Mouse (Mus musculus): ENCODE measurements around the gene Spns3. TPM values are rescaled to one million over a fixed set of nuclear protein-coding genes. Genes with fewer than 3 reads are reported as not detected.

The Spns3 gene
- polyA plus RNA-seq, 1 experiment: not detected

DNA sequence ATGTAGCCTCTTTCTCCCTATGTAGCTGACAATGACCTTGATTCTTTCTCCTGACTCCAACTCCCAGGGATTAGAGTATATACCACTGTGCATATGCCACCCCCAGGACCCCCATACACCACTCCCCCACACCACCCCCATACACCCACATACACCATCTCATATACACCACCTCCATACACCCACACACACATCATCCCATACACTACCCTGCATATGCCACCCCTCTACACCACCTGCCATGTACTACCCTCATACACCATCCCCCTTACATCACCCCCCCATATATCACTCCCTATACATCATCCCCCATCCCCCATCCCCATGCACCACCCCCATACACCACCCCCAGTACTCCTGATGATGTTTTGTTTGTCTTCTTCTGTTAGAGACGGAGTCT, 7.7 kb downstream of the Spns3 start:
- WGBS: 91% methylated on average over 1 of the region's 1 CpGs
- Histone ChIP-seq H3K4me3 (ENCODE audit: insufficient read depth, low read depth, low read length) (no peak overlapping the region), H3K27ac (ENCODE audit: insufficient read depth, low read depth, low read length) (no peak overlapping the region), H3K4me1 (ENCODE audit: control insufficient read depth, insufficient read depth, low read length) (0 out of 2 replicates have a peak, but pooled peaks cover 4% of the 10 kb centered on the region)
- TF ChIP-seq CTCF (IDR thresholded peaks at IDR 0.05; ENCODE audit: insufficient read depth, low read depth, low read length) (no peak), POLR2A (IDR thresholded peaks at IDR 0.05; ENCODE audit: insufficient read depth, low read depth, low read length) (no peak)

DNA sequence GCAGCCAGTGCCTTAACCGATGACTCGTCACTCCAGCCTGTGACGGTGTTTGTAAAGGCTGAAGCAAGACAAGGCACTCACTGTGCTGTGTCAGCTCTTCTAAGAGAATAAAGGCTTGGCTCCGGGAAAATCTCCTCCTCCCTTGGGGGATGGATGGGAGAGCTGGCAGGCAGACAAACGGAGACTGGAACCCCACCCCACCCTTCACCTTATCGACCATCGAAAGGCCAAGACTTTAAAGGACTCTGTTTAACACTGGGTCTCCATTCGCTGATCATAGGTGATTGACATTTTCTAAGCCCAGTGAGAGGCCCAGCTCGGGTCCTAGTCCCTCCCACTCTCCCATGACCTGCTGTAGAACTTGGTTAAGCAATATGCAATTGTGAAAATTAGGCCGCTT, 8.4 kb downstream of the Spns3 start:
- WGBS: 68% methylated on average over 10 of the region's 10 CpGs
- H3K4me1 ChIP-seq (ENCODE audit: control insufficient read depth, insufficient read depth, low read length): 0 out of 2 replicates have a peak, but pooled peaks cover 4% of the 10 kb centered on the region
- TF ChIP-seq CTCF (IDR thresholded peaks at IDR 0.05; ENCODE audit: insufficient read depth, low read depth, low read length): no peak
- TF ChIP-seq POLR2A (IDR thresholded peaks at IDR 0.05; ENCODE audit: insufficient read depth, low read depth, low read length): no peak
- H3K27ac ChIP-seq (ENCODE audit: insufficient read depth, low read depth, low read length): no peak overlapping the region
- H3K4me3 ChIP-seq (ENCODE audit: insufficient read depth, low read depth, low read length): no peak overlapping the region

- Histone ChIP-seq H3K27ac (ENCODE audit: insufficient read depth, low read depth, low read length) (no peak overlapping the region), H3K4me3 (ENCODE audit: insufficient read depth, low read depth, low read length) (no peak overlapping the region), H3K4me1 (ENCODE audit: control insufficient read depth, insufficient read depth, low read length) (0 out of 2 replicates have a peak, but pooled peaks cover 4% of the 10 kb centered on the region)
- TF ChIP-seq POLR2A (IDR thresholded peaks at IDR 0.05; ENCODE audit: insufficient read depth, low read depth, low read length) (no peak), CTCF (IDR thresholded peaks at IDR 0.05; ENCODE audit: insufficient read depth, low read depth, low read length) (no peak)
- WGBS: 72% methylated on average over 6 of the region's 6 CpGs
Measured at GRCm38 (mm10) chr11:72540437-72540836, 9.9 kb downstream of the Spns3 start.

DNA sequence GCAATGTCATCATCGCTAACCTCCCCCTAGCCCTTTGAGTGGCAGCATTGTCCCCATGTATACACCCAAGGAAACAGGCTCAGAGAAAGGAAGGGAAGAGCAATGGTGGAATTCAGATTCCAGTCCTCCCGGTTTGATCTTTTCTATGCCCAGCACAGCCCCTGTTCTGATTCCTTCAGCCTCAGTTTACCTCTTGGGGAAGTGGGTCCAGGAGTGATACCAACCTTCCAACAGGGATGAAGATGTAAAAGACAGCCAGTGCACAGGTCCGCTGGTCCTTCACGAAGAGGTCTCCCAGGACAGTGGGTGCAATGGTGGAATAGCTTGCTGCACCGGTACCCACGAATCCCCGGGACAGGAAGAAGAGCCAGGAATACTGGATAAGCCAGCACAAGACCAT, 11.5 kb downstream of the Spns3 start:
- H3K4me1 ChIP-seq (ENCODE audit: control insufficient read depth, insufficient read depth, low read length): 0 out of 2 replicates have a peak, but pooled peaks cover 4% of the 10 kb centered on the region
- no peak overlapping the region for H3K4me3 ChIP-seq (ENCODE audit: insufficient read depth, low read depth, low read length)
- TF ChIP-seq CTCF (IDR thresholded peaks at IDR 0.05; ENCODE audit: insufficient read depth, low read depth, low read length) (no peak), POLR2A (IDR thresholded peaks at IDR 0.05; ENCODE audit: insufficient read depth, low read depth, low read length) (no peak)
- WGBS: 95% methylated on average over 7 of the region's 7 CpGs
- H3K27ac ChIP-seq (ENCODE audit: insufficient read depth, low read depth, low read length): no peak overlapping the region

GRCm38 (mm10) chr11:72538037-72538755, 12.1 kb downstream of the Spns3 start:
- TF ChIP-seq POLR2A (IDR thresholded peaks at IDR 0.05; ENCODE audit: insufficient read depth, low read depth, low read length) (no peak), CTCF (IDR thresholded peaks at IDR 0.05; ENCODE audit: insufficient read depth, low read depth, low read length) (no peak)
- Histone ChIP-seq H3K4me1 (ENCODE audit: control insufficient read depth, insufficient read depth, low read length) (0 out of 2 replicates have a peak, but pooled peaks cover 4% of the 10 kb centered on the region), H3K4me3 (ENCODE audit: insufficient read depth, low read depth, low read length) (no peak overlapping the region), H3K27ac (ENCODE audit: insufficient read depth, low read depth, low read length) (no peak overlapping the region)
- WGBS: 74% methylated on average over 8 of the region's 8 CpGs

DNA sequence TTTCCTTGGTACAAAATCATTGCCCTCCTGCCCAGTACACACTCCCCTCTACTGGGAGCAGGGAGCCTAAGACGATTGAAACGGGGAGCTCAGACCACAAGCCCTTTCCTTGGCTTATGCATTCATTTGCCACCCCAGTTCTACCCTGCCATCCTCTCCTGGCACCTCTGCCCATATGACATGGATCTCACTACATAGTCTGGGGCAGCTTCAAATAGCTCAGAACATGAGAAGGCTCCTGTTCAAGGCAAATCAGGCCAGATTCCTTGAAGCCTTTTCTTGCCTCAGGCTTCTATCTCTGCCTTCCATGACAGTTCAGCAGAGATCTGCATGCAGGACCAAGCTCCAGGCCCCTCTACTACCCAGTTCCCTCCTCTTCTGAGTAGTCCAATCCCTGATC, 12.8 kb downstream of the Spns3 start:
- Histone ChIP-seq H3K4me3 (ENCODE audit: insufficient read depth, low read depth, low read length) (no peak overlapping the region), H3K27ac (ENCODE audit: insufficient read depth, low read depth, low read length) (no peak overlapping the region), H3K4me1 (ENCODE audit: control insufficient read depth, insufficient read depth, low read length) (0 out of 2 replicates have a peak, but pooled peaks cover 4% of the 10 kb centered on the region)
- WGBS: 94% methylated on average over 2 of the region's 2 CpGs
- no peak for TF ChIP-seq POLR2A (IDR thresholded peaks at IDR 0.05; ENCODE audit: insufficient read depth, low read depth, low read length)
- no peak for TF ChIP-seq CTCF (IDR thresholded peaks at IDR 0.05; ENCODE audit: insufficient read depth, low read depth, low read length)

DNA sequence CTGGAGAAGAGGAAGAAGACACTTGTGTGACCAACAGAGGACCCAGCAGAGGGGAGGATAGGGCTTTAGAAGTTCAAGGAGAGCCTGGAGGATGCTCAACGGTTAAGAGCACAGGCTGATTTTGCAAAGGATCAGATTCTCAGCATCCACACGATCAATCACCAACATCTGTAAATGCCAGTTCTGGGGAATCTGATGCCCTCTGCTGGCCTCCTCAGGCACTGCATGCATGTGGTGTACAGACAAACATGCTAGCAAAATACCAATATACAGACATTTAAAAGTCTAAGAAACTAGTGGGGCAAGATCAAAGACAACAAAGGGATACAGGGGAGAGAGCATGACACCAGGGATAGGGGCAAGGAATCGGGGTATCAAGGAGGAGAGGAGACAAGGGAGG, 14.8 kb downstream of the Spns3 start:
- Histone ChIP-seq H3K4me3 (ENCODE audit: insufficient read depth, low read depth, low read length) (no peak overlapping the region), H3K27ac (ENCODE audit: insufficient read depth, low read depth, low read length) (no peak overlapping the region), H3K4me1 (ENCODE audit: control insufficient read depth, insufficient read depth, low read length) (0 out of 2 replicates have a peak, but pooled peaks cover 4% of the 10 kb centered on the region)
- 85% methylated on average over 3 of the region's 3 CpGs for WGBS
- TF ChIP-seq CTCF (IDR thresholded peaks at IDR 0.05; ENCODE audit: insufficient read depth, low read depth, low read length) (no peak), POLR2A (IDR thresholded peaks at IDR 0.05; ENCODE audit: insufficient read depth, low read depth, low read length) (no peak)

DNA sequence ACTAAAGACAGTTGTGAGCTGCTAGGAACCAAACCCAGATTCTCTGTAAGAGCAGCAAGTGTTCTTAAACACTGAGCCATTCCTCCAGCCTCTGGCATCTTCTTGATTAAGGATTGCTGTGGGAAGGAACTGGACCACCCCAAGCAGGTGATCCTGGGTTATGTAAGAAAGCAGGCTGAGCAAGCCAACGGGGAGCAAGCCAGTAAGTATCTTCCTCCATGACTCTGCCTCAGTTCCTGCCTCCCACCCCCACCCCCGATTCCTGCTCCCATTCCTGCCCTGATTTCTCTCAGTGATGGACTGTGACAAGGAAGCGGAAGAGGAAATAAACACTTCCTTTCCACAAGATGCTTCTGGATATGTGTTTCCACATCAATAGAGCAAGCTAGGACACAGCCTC, 17.4 kb downstream of the Spns3 start:
- 88% methylated on average over 3 of the region's 3 CpGs for WGBS
- Histone ChIP-seq H3K4me3 (ENCODE audit: insufficient read depth, low read depth, low read length) (no peak overlapping the region), H3K27ac (ENCODE audit: insufficient read depth, low read depth, low read length) (no peak overlapping the region), H3K4me1 (ENCODE audit: control insufficient read depth, insufficient read depth, low read length) (no peaks in the 10 kb centered on the region)
- TF ChIP-seq POLR2A (IDR thresholded peaks at IDR 0.05; ENCODE audit: insufficient read depth, low read depth, low read length) (no peak), CTCF (IDR thresholded peaks at IDR 0.05; ENCODE audit: insufficient read depth, low read depth, low read length) (no peak)

DNA sequence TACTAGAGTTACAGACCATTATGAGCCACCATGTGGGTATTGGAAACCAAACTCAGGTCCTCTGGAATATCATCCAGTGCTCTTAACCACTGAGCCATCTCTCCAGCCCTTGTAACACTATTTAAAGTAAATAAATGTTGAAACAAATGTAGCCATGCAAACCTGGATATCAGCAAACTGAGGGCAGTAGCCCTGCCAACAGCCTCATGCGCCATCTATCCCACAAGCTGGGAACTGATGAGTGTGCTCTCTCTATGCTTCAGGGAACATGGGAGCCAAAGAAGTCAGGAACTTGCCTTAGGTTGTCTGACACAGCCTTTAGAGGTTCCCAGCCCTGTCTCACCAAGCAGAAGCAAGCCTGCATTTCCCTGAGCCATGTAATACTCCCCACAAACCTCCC, 18.7 kb downstream of the Spns3 start:
- Histone ChIP-seq H3K4me3 (ENCODE audit: insufficient read depth, low read depth, low read length) (no peak overlapping the region), H3K27ac (ENCODE audit: insufficient read depth, low read depth, low read length) (no peak overlapping the region), H3K4me1 (ENCODE audit: control insufficient read depth, insufficient read depth, low read length) (no peaks in the 10 kb centered on the region)
- WGBS: 75% methylated on average over 1 of the region's 1 CpGs
- TF ChIP-seq CTCF (IDR thresholded peaks at IDR 0.05; ENCODE audit: insufficient read depth, low read depth, low read length) (no peak), POLR2A (IDR thresholded peaks at IDR 0.05; ENCODE audit: insufficient read depth, low read depth, low read length) (no peak)

All from olfactory bulb, adult 2 months (tissue).